Mouse (Mus musculus): ENCODE data around the gene Abcd3. TPM values are rescaled to one million over a fixed set of nuclear protein-coding genes. Genes with fewer than 3 reads are reported as not detected.
A peak's percentile ranks its signal among the peaks of the same experiment; 100 is the strongest.

The Abcd3 gene
- 36.7 and 39.6 TPM in 2 replicates for total RNA-seq (2017)

DNA sequence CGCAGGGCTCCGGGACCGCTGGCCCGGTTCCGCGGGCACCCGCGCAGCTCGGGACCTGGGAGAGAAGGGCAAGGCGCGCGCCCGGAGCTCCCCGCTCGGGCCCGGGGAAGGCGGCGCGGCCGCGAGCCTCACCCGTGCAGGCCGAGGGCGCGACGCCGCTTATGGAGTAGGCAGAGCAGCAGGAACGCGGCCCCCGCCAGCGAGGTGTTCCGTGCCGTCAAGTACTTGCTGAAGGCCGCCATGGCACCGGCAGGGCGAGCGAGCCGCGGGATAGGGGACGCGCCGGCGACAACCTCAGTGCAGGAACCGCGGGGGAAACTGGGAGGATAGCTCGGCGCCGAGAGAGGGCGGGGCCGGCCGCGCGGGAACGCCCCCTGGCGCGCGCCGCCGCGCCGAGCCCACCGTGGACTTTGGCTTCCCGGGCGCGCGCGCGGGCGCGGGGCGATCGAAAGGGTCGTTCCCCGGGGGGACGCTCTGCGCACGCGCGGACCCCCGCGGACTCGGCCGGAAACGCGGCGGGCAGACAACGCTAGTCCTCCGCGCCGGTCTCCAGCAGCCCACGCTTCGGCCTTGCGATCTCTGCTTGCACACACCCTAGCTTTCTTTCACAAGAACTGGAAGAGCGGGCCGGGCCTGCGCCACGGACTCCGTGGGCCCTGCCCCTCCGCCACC, at the start of gene Abcd3:
TSS of gene Abcd3 (minus strand) at position 426 of the 672 bp plus-strand sequence.
- ATAC-seq (replicated peaks; ENCODE audit: low read depth, poor library complexity, severe bottlenecking) = peak; percentile 68

DNA sequence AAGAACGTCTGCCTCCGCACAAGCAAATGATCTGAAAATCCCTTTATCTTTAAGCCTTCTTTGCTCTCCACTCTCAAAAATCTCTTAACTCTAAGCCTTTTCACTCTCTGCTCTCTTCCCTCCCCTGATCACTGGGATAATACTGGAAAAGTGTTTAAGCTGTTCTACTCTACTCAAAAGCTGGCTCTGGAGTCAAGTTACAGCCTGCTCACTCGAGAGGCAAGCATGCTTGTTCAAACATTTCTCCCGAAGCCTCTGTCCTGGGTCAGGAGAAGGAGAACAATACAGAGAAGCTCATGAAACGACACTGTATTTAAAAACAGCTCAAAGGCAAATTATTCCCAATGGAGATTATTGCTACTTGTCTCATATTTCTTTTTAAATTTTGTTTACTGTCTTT, 44.0 kb upstream of the Abcd3 start:
- no peak for ATAC-seq (replicated peaks; ENCODE audit: low read depth, poor library complexity, severe bottlenecking)

DNA sequence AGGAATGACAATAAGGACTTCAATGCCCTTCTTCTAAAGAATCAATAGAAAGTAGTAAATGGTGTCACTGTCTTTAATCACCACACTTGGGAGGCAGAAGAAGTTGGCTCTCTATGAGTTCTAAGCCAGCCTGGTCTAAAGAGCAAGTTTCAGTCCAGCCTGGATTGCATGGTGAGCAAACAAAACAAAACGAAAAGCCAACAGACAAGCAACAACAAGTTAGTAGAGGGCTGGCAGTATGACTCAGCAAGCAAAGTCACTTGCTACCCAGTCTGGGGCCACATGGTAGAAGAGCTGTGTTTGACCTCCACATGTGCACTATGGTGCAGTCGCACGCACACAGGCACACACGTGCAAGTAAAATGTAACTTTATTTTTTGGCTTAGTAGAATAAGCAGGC, 41.0 kb upstream of the Abcd3 start:
- ATAC-seq (replicated peaks; ENCODE audit: low read depth, poor library complexity, severe bottlenecking) = no peak

DNA sequence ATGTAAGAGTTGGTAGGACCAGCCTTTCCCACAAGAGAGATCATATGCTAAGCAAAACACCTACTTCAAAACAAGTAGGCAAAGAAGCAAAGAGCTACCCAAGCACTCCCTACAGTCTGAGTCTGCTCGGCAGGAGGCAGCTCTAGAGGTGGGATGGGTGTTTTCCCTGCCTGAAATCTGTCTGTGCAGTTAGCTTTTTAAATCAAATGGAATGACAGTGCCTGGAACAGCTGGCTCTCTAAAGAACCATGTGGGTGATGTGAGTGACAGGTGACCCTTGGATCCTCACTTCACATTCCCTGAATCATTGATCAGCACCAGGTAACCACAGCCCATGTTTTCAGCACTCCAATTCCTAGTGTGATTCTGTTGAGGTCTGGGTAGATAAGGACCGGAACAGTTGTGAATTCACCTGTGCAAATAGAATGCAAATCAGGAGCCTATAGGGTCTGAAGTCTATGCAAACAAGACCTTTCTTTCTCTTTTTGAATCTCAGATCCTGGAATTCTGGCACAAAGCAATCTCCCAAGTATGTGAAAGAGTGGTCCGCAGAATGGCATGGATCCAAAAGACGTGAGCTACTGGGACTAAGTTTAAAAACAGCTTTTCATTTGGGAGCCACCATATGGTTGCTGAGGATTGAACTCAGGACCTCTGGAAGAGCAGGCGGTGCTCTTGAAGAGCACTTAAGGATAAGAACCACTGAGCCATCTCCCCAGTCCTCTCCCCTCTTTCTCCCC, 38.8 kb upstream of the Abcd3 start:
- no peak for ATAC-seq (replicated peaks; ENCODE audit: low read depth, poor library complexity, severe bottlenecking)

DNA sequence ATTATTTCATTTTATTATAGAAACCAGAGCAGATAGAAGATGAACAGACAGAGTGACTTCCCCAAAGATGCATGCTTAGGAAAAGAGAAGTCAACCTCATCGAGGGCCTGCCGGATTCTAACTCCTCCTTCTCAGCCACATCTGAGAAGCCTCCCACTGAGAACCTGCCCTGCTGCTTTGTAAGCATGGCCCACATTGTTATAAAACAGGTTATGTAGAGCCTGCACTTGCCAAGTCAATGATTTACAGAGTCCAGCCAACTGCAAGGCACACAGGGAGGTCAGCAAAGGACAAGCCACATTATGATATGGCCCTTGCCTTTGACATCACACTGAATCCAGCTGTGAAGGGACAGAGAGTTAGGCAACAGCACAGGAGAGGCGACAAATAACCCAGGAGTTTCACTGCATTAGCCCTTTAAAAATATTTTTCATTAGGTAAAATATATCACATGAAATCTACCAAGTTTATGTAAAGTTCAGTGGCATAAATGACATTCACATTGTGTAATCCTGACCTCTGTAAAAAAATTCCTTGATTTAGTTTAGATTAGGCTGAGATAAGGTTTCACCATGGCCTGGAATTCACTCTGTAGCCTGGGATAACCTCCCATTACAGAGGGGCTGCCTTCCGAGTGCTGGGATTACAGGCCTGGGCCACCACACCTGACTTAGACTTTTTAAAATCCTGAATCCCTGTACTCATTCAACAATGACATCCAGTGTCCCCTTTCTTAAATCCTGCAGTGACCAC, 37.1 kb upstream of the Abcd3 start:
- ATAC-seq (replicated peaks; ENCODE audit: low read depth, poor library complexity, severe bottlenecking) = peak; percentile 63

DNA sequence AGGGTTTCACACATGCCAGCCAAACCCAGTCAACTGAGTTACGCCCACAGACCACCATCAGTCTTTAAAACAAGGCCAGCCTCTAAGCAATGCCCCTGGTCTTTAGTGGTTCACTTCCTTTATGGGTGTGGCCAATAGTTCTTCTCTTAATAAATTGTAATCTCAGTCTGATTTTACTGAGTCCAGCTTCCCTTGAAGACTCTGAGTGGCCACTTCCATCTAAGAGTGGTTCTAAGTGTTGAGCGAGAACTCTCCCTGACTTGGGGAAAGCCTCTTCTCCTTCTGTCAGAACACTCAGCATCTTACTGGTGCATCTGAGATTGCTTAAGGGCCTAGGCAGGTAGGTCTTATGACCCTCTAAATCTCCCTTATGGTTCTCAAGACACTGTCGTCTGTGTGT, 35.9 kb upstream of the Abcd3 start:
- ATAC-seq (replicated peaks; ENCODE audit: low read depth, poor library complexity, severe bottlenecking) = no peak

DNA sequence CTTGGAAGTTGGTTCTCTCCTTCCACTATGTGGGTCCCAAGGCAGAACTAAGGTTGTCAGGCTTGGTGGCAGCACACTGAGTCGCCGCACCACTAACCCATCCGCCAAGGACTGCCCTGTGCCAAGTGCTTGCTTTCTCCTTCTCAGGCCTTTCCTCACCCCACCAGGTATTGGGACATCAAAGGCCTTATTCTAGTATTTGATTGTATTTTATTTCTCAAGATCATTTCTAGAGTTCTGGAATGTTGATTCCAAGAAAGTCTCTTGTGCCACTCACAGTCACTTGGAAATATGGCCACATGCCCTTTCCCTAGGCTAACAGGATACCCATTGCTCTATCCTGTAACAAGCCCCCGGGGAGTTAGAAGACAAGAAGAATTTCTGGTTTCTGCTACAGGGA, 35.3 kb upstream of the Abcd3 start:
- no peak for ATAC-seq (replicated peaks; ENCODE audit: low read depth, poor library complexity, severe bottlenecking)

DNA sequence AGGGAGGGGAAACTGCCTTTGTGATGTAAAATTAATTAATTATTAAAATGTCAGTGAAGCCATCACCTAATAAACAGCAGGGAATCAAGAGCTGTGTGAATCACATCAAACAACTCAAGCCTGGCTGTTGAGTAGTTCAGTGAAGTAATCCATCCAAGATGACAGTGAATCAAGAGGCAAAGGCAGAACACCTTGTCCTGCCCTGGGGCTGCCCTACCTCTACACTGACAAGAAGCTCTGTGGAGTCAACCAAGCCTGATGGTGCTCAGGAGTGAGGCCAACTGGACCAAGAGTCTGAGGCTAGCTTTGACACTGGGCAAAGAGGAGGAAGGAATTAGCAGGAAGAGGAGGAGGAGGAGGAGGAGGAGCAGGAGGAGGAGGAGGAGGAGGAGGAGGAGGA, 32.2 kb upstream of the Abcd3 start:
- no peak for ATAC-seq (replicated peaks; ENCODE audit: low read depth, poor library complexity, severe bottlenecking)

DNA sequence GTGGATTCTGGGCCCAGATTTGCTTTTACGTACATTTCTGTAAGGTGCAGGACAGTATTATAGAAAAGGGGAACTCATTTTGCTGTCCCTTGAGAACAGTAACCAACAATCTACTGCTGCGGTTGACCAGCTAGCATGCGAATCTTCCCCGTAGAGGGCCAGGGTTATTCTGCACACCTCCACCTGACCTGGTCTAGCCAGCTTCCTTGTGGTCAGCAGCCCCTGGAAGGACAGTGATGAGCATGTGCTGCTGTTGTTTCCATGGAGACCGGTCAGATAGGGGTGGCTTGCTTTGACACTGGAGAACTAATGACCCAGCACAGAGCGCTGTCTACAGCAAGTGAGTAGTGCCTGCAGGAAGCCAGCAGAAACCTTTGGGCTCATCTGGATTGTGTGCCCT, 29.6 kb upstream of the Abcd3 start:
- no peak for ATAC-seq (replicated peaks; ENCODE audit: low read depth, poor library complexity, severe bottlenecking)

DNA sequence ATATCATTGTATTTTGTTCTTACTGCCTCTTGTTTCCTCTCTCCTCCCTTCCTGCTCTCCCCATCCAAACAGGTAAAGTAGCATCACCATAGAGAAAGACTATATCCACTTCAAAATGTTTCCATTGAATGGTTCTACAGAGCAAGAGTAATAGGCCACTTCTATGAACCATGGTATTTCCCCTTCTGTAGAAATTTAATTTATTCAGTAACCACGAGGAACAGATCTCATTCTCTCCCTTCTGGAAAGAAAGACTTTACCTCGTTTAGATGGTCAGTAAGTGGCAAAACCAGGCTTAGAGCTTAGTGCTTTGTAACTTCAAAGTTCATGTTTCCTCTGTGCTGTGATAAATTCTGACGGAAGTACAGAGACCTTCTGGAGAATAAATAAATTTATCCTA, 28.9 kb upstream of the Abcd3 start:
- no peak for ATAC-seq (replicated peaks; ENCODE audit: low read depth, poor library complexity, severe bottlenecking)

DNA sequence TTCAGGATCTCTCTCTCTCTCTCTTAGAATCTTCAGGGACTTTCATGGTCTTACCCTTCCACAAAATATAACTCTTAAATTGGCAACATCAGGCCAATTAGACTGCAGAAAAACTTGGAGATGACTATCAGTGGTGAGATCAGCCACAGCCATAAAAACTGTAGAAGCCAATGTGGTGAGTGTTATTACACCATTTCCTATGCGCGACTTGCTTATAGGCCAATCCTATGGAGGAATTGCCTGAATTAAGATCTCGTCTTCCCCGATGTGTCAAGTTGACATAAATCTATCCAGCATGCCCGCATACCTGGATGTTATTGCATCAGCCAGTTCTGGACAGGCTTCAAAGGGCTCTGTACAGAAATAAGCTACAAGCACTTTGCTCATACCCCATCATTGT, 28.2 kb upstream of the Abcd3 start:
- ATAC-seq (replicated peaks; ENCODE audit: low read depth, poor library complexity, severe bottlenecking) = peak; percentile 48

DNA sequence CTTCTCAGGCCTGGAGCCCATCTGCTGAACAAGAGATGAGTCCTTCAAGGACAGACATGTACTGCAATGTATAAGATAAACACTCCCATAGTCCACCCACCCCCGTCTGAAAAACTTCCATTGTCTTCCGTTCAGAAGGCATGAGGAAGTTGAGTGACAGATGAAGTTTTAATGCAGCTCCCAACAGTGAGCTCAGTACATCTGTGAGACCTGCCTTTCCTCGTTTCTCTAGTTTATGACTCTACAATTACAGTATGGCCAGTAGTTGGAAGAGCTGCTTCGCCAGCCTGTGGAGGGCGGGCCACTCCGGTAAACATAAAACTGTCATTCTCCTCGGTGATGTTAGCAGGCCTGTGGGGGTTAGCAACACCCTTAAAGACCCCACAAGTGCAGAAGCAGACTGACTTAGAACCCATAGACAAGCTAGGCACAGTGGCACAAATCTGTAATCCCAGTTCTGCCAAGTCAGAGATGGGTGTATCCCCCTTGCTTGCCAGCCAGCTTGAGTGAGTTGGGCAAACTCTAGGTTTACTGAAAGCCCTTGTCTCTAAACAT, 27.3 kb upstream of the Abcd3 start:
- ATAC-seq (replicated peaks; ENCODE audit: low read depth, poor library complexity, severe bottlenecking) = no peak

DNA sequence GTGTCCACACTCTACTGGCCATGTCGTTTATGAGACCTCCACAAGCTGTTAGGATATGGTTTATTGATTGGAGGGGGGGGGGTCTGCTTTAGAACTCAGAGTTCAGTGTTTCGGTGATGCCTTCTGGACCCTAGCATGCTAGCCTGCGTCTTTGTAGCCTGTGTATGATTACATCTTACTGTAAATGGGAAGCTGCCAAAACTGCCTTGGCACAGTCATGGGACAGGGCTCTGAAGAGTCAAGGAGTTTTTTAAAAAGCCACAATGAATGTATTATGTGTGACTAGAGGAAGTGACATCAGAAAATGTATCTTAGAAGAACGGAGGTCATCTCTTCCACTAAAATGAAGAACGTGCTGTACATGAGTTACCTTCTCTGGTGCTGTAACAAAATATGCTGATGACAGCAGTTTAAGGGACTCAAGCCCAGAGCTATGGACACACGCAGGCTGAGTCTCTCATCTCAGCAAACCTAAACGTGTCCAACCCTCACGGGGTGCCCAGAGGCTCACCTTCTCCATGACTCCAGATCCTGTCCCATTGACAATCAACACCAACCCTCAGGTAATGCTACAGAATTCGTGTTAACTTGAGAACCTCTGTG, 26.4 kb upstream of the Abcd3 start:
- ATAC-seq (replicated peaks; ENCODE audit: low read depth, poor library complexity, severe bottlenecking) = peak; percentile 62

DNA sequence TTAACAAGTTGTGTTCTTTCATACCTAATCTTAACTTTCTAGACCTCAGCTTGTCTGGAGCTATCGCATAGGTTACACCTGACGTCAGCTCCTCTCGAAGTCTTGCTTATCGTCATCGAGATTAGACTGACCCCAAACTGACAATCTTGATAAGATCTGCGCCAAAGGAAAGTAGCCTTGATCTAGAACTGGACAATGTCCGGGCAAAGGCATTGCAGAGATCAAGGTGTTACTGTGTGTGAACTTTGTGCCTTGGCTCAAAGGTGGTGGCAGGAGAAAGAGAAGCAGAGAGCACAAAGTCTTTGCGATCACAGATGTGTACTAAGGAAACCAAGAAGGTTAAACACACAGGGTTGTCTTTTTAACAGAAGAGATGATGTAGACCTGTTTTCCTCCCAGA, 25.2 kb upstream of the Abcd3 start:
- no peak for ATAC-seq (replicated peaks; ENCODE audit: low read depth, poor library complexity, severe bottlenecking)

DNA sequence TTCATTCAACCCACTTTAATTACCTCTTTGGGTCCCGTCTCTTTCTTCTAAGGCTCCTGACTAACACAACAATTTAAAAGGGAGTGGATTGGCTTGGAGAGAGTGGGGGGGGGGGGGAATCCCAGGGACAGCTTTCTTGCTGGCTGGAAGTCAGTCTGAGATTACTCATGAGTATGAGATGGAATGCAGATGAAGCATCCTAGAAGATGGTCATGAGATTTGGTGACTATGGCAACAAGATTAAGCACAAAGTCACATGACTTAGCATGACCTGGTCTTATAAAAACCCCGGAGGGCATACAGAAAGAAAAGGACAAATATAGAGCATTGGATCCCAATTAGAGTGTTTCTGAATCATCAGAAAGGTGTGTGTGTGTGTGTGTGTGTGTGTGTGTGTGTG, 19.6 kb upstream of the Abcd3 start:
- ATAC-seq (replicated peaks; ENCODE audit: low read depth, poor library complexity, severe bottlenecking) = no peak

DNA sequence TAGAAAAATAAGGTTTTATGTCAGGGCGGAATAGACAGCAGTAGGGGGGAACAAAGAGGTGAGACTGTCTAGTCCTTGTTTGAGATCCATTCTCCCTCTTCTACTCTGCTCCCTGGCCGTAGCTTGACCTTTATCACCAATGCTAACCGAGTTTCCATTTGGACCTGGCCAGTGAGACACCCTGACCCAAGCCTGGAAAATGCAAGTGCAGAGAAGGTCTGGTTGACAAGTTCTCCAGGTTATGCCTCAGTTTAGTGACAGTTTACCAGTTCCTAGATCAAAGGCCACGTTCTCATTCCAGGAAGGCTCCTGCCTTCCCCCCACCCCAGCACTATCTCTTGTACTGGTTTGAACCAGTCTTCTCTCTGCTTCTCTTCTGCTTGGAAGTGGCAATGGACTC, 19.1 kb upstream of the Abcd3 start:
- ATAC-seq (replicated peaks; ENCODE audit: low read depth, poor library complexity, severe bottlenecking) = no peak

DNA sequence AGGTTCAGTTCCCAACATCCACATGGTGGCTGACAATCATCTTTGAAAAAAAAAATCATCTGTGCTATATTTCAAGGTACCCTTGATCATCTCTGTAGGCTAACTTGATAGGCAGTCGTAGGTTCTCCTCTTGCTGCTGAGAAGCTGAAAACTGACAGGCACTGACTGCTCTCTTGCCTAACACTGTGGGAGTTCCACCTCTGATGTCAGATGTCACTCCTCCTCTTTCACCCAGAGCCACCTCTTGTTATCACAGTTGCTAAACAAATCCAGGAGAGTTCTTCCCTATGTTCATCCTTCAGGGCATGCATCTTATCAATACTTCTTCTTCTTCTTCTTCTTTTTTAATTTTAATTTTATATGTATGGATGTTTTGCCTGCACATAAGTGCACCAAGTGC, 10.0 kb upstream of the Abcd3 start:
- no peak for ATAC-seq (replicated peaks; ENCODE audit: low read depth, poor library complexity, severe bottlenecking)

DNA sequence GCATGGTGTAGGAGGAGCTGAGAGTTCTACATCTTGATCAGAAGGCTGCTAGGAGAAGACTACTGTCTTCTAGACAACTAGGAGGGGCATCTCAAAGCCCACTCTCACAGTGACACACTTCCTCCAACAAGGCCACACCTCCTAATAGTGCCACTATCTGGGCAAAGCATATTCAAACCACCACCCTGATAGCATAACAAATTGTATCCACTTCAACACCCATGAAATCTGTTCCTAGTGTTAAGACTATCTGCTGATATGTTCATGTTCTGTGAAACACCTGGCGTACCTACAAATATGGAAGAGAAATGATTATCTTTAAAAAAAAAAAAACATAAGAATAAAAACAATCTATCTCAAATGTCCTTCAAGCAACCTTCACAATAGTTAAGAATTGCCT, 9.2 kb upstream of the Abcd3 start:
- ATAC-seq (replicated peaks; ENCODE audit: low read depth, poor library complexity, severe bottlenecking) = 0 out of 2 replicates have a peak, but pooled peaks have one; percentile 32

DNA sequence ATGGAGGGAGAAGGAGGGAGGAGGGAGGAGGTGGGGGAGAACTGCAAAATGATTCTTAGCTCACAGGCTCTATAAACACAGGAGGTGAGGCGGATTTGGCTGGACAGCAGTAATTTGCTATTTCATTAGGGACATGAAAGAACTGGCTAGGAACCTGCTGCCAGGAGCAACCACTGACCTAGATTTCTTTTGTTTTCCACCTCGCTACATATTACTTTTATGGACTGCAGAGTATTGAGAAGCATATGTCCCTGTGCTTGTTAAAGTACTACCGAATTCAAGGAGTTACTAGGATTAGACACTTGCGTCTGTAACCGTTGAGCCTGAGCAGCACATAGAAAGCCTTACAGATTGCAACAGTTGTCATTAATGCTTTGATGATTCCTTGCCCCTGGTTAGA, 7.5 kb upstream of the Abcd3 start:
- ATAC-seq (replicated peaks; ENCODE audit: low read depth, poor library complexity, severe bottlenecking) = no peak

DNA sequence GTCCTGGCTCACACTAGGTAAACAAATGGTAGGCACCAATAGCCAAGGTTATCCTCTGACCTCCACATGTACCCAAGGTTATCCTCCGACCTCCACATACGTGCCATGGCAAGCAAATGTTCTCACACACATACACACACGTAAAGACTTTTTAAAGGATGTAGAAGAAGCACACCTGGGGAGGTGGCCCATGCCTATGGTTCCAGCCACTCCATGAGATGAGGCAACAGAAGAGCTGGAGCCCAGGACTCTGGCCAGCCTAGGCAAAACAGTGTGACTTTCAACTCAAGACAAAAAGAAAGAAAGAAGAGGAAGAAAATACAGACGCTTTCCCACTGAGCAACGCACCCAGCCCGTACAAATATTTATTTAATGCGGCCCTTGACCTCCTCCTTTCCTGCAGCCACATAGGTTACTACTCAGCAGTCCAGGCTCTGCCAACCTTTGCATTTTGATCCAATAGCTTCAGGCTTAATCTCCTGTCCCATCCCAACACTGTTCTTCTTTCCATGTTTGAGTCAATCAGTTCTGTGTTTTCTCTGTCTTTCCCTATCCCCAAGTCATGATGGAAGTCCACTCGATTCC, 6.5 kb upstream of the Abcd3 start:
- ATAC-seq (replicated peaks; ENCODE audit: low read depth, poor library complexity, severe bottlenecking) = no peak
